Mouse (Mus musculus) fat pad, adult 2 months (tissue): ENCODE data around the gene Cenpa.
A peak's percentile ranks its signal among the peaks of the same experiment; 100 is the strongest.

Experiments
- DNase-seq: peaks from one replicate; pipeline ENCODE4 v3.0.0-alpha.2; 2011; ENCODE audit warnings: low read depth, low spot score; ENCODE audit errors: extremely low read depth

Cenpa gene

GRCm38 (mm10) chr5:30666391-30667195 lies at the start of gene Cenpa:
Gene Cenpa (plus strand): TSS chr5:30666777.
- peak; percentile 94 for DNase-seq

GRCm38 (mm10) chr5:30617357-30617756 lies 49.2 kb upstream of the Cenpa start:
- no peak for DNase-seq

GRCm38 (mm10) chr5:30617851-30618250 lies 48.7 kb upstream of the Cenpa start:
- no peak for DNase-seq

GRCm38 (mm10) chr5:30618376-30619003 lies 48.1 kb upstream of the Cenpa start:
- DNase-seq, result no peak

- no peak for DNase-seq
Measured at GRCm38 (mm10) chr5:30619211-30619610, 47.4 kb upstream of the Cenpa start.

- no peak for DNase-seq
Measured at GRCm38 (mm10) chr5:30620567-30620966, 46.0 kb upstream of the Cenpa start.

- DNase-seq, result no peak
Measured at GRCm38 (mm10) chr5:30621211-30621790, 45.3 kb upstream of the Cenpa start.

GRCm38 (mm10) chr5:30621844-30622176 lies 44.8 kb upstream of the Cenpa start:
- no peak for DNase-seq

- no peak for DNase-seq
Measured at GRCm38 (mm10) chr5:30622177-30622840, 44.3 kb upstream of the Cenpa start.

- no peak for DNase-seq
Measured at GRCm38 (mm10) chr5:30622841-30623185, 43.8 kb upstream of the Cenpa start.

GRCm38 (mm10) chr5:30623380-30623779 lies 43.2 kb upstream of the Cenpa start:
- DNase-seq, result no peak

- no peak for DNase-seq
Measured at GRCm38 (mm10) chr5:30624311-30624710, 42.3 kb upstream of the Cenpa start.

- DNase-seq, result no peak
Measured at GRCm38 (mm10) chr5:30624908-30625307, 41.7 kb upstream of the Cenpa start.

- DNase-seq, result no peak
Measured at GRCm38 (mm10) chr5:30625379-30625778, 41.2 kb upstream of the Cenpa start.

GRCm38 (mm10) chr5:30626331-30627105 lies 40.1 kb upstream of the Cenpa start:
- DNase-seq, result no peak

GRCm38 (mm10) chr5:30628511-30628910 lies 38.1 kb upstream of the Cenpa start:
- no peak for DNase-seq

- no peak for DNase-seq
Measured at GRCm38 (mm10) chr5:30630401-30630800, 36.2 kb upstream of the Cenpa start.

GRCm38 (mm10) chr5:30632134-30632533 lies 34.4 kb upstream of the Cenpa start:
- DNase-seq, result no peak

- DNase-seq, result no peak
Measured at GRCm38 (mm10) chr5:30636994-30637393, 29.6 kb upstream of the Cenpa start.

GRCm38 (mm10) chr5:30638041-30638440 lies 28.5 kb upstream of the Cenpa start:
- DNase-seq, result no peak
